Mouse (Mus musculus) bone marrow macrophage, adult 2 months (primary cell): ENCODE measurements around the gene Aco1. TPM values are rescaled to one million over a fixed set of nuclear protein-coding genes. Genes with fewer than 3 reads are reported as not detected.

ENCODE experiments used
- H3K27ac ChIP-seq: 2 replicates; pipeline ENCODE4 v1.5.1; 2012; ENCODE audit warnings: low read depth, low read length; ENCODE audit not compliant: insufficient read depth
- H3K4me1 ChIP-seq: 2 replicates; pipeline ENCODE4 v1.6.1; 2012; ENCODE audit warnings: low read length; ENCODE audit not compliant: control insufficient read depth, insufficient read depth
- H3K4me3 ChIP-seq: 2 replicates; pipeline ENCODE4 v1.5.1; 2012; ENCODE audit warnings: mild to moderate bottlenecking, low read length, moderate library complexity; ENCODE audit not compliant: insufficient read depth
- CTCF ChIP-seq: IDR thresholded peaks from 2 replicates; pipeline ENCODE4 v1.5.1; 2012; ENCODE audit warnings: low read depth, mild to moderate bottlenecking, low read length, moderate library complexity
- POLR2A ChIP-seq: IDR thresholded peaks from 2 replicates; pipeline ENCODE4 v1.6.1; 2012; ENCODE audit warnings: mild to moderate bottlenecking, low read depth, low read length, borderline replicate concordance
- polyA plus RNA-seq: library from polyadenylated mRNA; stranded (reverse); fragments of >200 nt; gene quantifications from 2 replicates; pipeline ENCODE4 v1.2.4, GENCODE M21; 2012; ENCODE audit not compliant: missing spikeins, insufficient read depth, insufficient read length

The Aco1 gene
- polyA plus RNA-seq, 1 experiment: 28.8 TPM

DNA sequence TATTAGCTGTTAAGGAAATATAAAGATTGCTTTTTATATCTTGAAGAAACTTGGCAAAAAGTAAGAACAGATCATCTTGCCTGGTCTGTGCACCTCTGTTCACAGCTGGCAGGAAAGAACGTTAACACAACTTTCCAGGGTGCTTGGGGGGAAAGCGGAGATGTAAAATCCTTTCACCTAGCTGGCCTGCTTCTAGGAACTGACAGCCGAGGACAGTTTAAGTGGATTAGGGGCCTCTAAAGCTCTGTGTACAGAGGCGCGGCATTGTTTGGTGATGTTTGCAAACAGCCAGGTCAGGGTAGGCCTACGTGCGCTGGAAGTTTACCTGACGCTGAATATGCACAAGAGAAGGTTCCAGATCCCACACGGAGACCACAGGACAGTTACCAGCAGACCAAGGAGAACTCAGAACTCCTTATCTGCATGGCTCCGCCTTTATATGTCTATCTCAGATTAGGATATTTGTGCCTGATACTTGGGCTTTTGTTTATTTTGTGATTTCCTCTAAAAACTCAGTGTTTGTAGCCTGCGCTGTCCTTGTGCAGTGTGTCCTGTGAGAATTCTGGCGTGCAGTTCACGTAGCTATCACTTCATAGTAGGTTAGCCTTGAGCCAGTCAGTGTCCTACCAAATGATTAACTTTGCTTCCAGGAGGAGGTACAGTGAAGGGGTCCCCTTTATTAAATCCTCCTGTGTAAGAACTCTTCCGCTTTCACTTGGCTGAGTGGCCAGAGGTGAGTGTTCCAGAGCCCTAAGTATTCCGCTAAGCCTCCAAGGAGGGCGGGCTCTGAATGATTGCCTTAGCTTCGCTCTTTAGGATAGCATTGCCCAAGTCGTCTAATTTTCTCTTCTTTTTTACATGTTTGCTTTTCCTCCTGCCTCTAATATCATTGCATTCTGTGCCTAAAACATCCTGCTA, 14.0 kb downstream of the Aco1 start:
- Histone ChIP-seq H3K4me1 (peaks cover 27% of the 10 kb centered on the region), H3K4me3 (no peak overlapping the region), H3K27ac (no peak overlapping the region)
- TF ChIP-seq POLR2A: no peak
- TF ChIP-seq CTCF: no peak

DNA sequence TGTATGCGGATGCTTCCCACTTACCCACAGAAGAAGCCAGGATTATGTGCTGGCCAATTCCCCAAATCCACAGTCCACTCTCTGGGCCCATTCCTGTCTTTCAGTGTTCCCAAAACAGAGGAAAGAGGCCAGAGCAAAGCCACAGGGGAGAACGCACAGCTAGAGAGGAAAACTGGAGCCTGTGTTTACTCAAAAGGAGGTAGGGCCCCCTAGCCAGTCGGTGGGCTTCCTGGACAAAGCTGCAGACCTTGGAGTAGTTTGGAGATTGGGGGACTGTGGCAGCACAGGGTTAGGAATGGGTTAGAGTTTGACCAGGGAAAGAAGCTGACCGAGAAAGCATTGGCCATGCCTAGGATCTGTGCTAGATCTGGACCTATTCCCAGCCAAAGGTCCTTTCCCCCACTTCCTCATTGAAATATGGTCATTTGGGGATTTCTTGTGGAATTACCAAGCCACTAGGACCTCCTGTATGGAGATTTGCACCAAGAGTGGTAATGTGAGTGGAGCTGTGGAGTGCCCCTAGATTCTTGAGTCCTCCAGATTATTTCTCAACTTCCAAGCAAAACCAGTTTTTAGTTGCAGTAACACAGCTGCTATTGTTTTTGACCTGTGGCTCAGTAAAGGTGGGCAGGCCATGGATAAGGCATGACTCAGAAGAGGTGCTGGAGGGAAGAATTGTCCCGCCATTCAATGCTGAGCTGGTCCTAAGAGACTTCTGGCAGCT, 14.8 kb downstream of the Aco1 start:
- Histone ChIP-seq H3K27ac (no peak overlapping the region), H3K4me3 (no peak overlapping the region), H3K4me1 (peaks cover 19% of the 10 kb centered on the region)
- TF ChIP-seq POLR2A: no peak
- TF ChIP-seq CTCF: no peak

DNA sequence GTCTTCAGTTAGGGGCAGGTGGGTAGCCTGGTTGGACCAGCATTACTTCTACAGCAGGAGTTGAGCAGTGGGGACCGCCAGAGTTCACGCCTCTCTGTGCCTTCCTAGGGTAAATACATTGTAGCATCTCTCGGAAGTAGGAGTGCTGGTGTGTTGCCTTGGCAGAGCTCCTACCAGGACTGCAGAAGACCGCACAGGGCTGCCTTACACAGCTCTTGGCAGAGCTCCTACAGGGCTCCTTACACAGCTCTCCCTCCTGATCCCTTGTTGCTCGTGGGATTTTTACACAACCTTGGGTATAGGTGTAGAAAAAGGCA, 15.3 kb downstream of the Aco1 start:
- TF ChIP-seq POLR2A (no peak), CTCF (no peak)
- Histone ChIP-seq H3K4me3 (no peak overlapping the region), H3K4me1 (peaks cover 18% of the 10 kb centered on the region), H3K27ac (no peak overlapping the region)

DNA sequence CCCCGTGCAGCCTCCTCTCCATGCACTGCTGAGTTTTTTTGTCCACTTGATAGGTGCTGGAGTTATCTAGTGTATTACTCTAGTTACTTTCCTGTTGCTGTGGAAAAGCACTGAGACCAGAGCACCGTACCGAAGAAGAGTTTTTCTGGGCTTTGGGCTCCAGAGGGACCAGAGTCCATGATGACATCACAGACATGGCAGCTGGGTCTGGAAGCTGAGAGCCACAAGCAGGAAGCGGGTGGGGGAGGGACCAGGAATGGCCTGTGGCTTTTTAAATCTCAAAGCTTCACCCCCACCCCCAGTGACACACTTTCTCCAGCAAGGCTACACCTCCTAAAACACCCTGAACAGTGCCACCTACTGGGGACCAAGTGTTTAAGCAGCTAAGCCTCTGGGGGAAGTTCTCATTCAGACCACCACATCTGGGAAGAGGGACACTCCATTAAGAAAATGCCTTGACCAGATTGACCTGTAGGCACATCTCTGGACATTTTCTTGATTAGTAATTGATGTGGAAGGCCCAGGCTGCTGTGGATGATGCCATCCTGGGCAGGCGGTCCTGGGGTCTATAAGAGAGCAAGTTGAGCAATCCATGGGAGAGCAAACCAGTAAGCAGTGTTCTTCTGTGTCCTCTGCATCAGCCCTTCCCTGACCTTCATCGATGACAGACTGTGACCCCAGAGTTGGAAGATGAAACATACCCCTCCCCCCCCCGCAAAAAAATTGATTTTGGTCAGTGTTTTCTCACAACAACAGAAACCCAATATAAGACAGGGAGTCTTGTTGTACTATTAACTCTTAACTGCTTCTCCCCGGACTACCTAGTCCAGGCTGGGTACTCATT, 17.9 kb downstream of the Aco1 start:
- peaks cover 9% of the 10 kb centered on the region for H3K4me1 ChIP-seq
- TF ChIP-seq CTCF (no peak), POLR2A (no peak)
- H3K4me3 ChIP-seq: no peak overlapping the region
- no peak overlapping the region for H3K27ac ChIP-seq

DNA sequence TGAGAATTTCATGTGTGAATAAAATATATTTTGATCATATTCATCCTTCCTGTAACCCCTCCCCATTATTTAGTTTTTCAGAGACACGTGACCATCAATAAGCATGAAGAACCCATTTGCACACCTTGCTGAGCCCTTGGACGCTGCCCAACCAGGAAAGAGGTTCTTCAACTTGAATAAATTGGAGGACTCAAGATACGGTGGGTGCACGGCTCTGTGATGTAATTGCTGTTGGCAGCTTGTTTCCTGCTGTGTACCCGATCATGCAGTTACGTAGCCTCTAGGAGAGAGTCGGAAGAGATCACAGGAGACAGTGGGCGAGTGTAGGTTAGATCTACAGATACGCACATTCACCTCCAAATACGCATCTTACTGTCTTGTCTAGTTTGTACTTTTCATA, 20.8 kb downstream of the Aco1 start:
- no peak for TF ChIP-seq CTCF
- no peak for TF ChIP-seq POLR2A
- Histone ChIP-seq H3K27ac (no peak overlapping the region), H3K4me3 (no peak overlapping the region), H3K4me1 (no peaks in the 10 kb centered on the region)

DNA sequence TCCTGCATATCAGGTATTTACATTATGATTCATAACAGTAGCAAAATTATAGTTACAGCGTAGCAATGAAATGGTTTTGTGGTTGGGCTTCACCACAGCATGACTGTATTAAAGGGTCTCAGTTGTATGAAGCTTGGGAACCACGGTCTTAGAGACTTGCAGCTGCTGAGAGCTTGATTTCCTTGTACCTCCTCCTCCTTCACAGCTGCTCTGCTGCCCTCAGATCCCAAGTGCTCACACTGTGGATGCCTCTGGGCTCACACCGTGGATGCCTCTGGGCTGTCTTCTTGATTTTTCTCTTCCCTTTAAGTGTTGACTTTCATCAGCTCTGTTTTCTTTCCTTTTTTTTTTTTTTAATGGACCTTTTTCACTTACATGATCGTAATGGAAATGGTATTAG, 28.6 kb downstream of the Aco1 start:
- TF ChIP-seq CTCF (no peak), POLR2A (no peak)
- Histone ChIP-seq H3K4me3 (no peak overlapping the region), H3K27ac (no peak overlapping the region), H3K4me1 (peaks cover 8% of the 10 kb centered on the region)

DNA sequence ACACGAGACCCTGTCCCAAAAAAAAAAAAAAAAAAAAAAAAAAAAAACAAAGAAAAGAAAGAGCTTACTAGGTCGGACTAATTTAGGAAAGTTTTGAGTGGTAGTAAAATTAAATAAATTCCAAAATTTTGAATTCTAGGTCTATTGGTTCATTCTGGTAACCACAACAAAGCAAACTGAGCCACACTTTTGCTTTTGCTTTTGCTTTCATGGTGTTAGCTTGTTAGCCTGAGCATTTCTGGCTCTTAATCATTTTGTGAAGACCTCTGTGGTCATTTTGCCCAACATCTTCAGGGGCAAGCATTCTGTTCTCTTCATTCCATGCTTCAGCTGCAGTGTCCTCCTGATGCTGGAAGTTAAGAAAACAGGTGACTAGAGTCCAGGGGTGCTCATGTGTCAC, 29.5 kb downstream of the Aco1 start:
- TF ChIP-seq POLR2A: no peak
- TF ChIP-seq CTCF: no peak
- H3K27ac ChIP-seq: no peak overlapping the region

DNA sequence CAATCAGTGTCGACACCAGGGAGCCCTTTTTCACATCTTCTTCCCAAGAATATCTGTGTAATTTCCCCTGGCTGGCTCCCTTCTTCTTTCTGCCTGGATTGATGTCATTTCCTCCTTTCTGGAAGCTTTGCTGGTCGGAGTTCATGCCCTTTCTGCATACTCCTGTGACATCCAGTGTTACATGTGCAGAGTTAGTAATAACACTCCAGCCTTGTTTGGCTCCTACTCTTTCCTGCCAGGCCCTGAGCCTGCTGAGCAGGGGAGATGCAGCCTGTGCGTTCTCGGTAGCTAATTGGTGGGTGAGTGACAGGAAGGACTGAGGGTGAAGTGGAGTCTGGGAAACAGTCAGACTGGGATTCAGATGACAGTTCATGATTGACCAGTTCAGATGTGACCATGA, 31.4 kb downstream of the Aco1 start:
- no peak for TF ChIP-seq POLR2A
- H3K4me3 ChIP-seq: no peak overlapping the region
- peaks cover 8% of the 10 kb centered on the region for H3K4me1 ChIP-seq
- H3K27ac ChIP-seq: no peak overlapping the region

More for the DNA sequence above, 29.5 kb downstream of the Aco1 start:
- H3K4me3 ChIP-seq: no peak overlapping the region
- peaks cover 8% of the 10 kb centered on the region for H3K4me1 ChIP-seq

DNA sequence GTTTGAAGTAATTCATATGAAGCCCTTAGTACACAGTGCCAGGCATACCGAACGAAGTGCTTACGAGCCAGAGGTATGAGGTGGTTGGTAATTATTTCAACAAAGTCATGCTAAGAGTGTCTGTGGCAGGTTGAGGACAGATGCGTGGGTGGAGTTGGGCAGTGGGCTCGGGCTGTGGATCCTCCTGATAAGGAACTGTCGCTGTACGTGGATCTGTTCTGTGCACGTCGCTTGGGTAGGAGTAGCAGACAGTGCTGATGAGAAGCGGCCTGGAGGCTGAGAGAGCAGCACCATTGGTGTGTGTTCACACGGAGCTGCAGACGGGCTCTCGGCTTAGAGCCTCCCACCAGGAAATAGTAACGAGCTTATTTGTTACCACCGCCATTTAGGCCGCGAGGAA, 35.7 kb downstream of the Aco1 start:
- TF ChIP-seq CTCF (no peak), POLR2A (no peak)
- H3K4me3 ChIP-seq: no peak overlapping the region
- peaks cover 8% of the 10 kb centered on the region for H3K4me1 ChIP-seq
- H3K27ac ChIP-seq: no peak overlapping the region
